Mouse (Mus musculus) large intestine, adult 2 months (tissue): ENCODE results near the gene Gramd2. TPM values are rescaled to one million over a fixed set of nuclear protein-coding genes. Genes with fewer than 3 reads are reported as not detected.
A peak's percentile ranks its signal among the peaks of the same experiment; 100 is the strongest.

Experiments
- DNase-seq: peaks from one replicate; pipeline ENCODE4 v3.0.0-alpha.2; 2012; ENCODE audit warnings: low read depth, low spot score
- WGBS: fragments of 180-500 bp; shearing (Covaris S2); methylation state at CpG from one replicate; pipeline ENCODE4 v1.1.7; 2018; 5-methylcytosine and 5-hydroxymethylcytosine counted together
- polyA plus RNA-seq: library from polyadenylated mRNA; depleted of rRNA; stranded (reverse); fragments of >200 nt; gene quantifications from 2 replicates; pipeline ENCODE4 v1.2.3, GENCODE M21; 2012; rRNA removed

Gramd2 gene
- polyA plus RNA-seq = 3.7 and 11.0 TPM in 2 replicates

GRCm38 (mm10) chr9:59679678-59680533 lies at the start of gene Gramd2:
TSS of gene Gramd2 (plus strand) at chr9:59680144.
- 4% methylated on average over 47 of the region's 47 CpGs for WGBS
- DNase-seq = no peak

GRCm38 (mm10) chr9:59638372-59638771 lies 41.6 kb upstream of the Gramd2 start:
- no peak for DNase-seq
- 91% methylated on average over 1 of the region's 1 CpGs for WGBS

- DNase-seq = no peak
- WGBS = 90% methylated on average over 4 of the region's 4 CpGs
Observed at GRCm38 (mm10) chr9:59639936-59640335, 40.0 kb upstream of the Gramd2 start.

- WGBS = 30% methylated on average over 2 of the region's 2 CpGs
- DNase-seq = no peak
Observed at GRCm38 (mm10) chr9:59641320-59641719, 38.6 kb upstream of the Gramd2 start.

- 98% methylated on average over 4 of the region's 4 CpGs for WGBS
- no peak for DNase-seq
Observed at GRCm38 (mm10) chr9:59649911-59650310, 30.0 kb upstream of the Gramd2 start.

DNA sequence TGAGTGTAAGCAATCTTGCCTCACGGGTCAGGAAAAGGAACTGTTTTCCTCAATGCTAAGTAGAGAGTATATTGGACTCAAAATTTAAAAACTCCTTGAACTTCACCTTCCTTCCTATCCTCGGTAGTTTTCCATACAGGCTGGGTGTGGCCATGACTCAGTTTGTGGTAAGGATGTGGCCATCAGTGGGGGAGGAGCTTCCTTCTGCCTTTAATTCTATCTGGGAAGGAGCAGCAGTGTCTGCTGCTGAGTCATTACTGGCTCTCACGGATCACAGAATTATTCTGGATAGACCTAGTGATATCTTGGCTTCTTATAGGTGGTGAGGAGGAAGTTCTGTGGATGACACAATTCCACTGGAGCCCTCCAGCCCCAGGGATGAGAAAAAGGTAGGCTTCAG lies 26.6 kb upstream of the Gramd2 start:
- peak; percentile 85 for DNase-seq
- 4% methylated on average over 3 of the region's 3 CpGs for WGBS

- no peak for DNase-seq
- 37% methylated on average over 2 of the region's 2 CpGs for WGBS
Observed at GRCm38 (mm10) chr9:59654450-59654983, 25.4 kb upstream of the Gramd2 start.

DNA sequence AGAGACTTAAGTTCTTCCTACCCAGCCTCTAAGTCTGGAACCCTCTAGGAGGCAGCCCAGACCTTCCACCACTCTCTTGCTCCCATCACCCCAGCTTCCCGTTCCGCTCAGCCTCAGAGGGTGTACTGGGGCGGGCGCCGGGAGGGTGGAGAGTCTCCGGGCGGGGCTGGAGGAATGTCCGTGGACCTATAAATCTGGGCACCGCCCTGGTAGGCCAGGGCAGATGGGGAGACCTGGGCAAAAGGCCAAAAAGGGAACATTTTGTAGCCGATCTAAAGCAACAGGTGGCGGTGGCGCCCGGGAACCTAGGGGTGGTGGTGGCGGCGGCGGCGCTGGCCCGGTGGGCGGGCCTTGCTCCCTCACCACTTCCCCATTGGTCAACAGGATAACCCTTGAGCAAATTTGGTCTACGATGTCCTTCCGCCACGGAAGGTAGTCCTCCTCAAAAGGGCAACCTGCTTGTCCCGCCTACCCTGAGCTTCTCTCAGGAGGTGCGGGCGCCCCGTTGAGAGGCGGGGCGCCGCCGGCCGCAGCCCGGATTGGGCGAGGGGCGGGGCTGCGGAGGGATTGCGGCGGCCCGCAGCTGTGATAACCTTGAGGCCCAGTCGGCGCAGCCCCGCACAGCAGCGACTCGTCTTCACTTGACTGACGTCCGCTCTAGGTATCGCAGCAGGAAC lies 23.8 kb upstream of the Gramd2 start, which contains the start of gene Pkm:
Pkm (plus strand) TSS at position 411 of the 677 bp plus-strand sequence.
- under 1% methylated on average over 46 of the region's 46 CpGs for WGBS
- peak; percentile 99 for DNase-seq

- WGBS = 1% methylated on average over 64 of the region's 65 CpGs
- DNase-seq = no peak
Observed at GRCm38 (mm10) chr9:59656635-59657617, 23.0 kb upstream of the Gramd2 start.

GRCm38 (mm10) chr9:59658146-59658545 lies 21.8 kb upstream of the Gramd2 start:
- no peak for DNase-seq
- WGBS = 38% methylated on average over 4 of the region's 4 CpGs

DNA sequence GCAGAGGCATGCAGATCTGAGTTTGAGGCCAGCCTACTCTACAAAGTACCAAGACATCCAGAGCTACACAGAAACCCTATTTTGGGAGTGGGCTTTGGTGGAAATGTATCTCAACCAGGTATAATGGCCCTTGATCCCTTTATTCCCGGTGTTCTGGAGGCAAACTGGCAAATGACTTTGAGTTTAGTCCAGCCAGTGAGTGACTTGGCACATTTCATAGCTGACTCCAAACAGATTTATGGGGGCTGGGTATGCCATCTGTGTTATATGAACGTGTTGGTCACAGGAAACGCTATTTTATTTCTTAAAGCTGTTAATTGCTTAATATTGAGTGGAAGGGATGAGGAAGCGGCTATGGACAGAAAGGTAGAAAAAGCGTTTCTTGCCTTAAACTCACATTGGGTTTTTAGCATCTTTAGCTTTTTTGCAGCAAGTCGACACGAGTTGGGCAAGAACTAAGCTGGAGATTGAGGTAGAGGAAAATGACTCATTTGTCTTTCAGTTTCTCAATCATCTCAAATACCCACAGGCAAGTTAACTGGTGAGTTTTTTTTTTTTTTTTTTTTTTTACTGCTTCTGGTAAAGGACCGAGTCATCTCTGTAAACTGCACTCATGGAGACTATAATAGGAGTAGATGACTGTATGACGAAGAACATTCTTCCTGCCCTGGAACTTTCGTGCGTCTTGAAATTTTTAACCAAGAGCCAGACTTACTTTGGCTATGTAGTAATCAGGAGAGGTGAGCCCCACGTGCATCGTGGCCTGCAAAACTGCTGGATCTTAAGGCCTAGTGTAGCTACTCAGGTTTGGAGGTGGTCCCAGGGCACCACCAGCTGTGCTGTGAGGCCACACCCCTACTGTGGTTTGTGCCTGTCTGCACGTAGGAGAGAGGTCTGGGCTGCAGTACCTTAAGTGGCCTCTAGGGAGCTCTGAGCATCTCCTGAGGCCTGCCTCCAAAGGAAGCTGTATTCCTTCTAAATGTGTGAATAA lies 20.6 kb upstream of the Gramd2 start:
- WGBS = 28% methylated on average over 14 of the region's 14 CpGs
- no peak for DNase-seq

GRCm38 (mm10) chr9:59660421-59660820 lies 19.5 kb upstream of the Gramd2 start:
- no peak for DNase-seq
- WGBS = 69% methylated on average over 10 of the region's 10 CpGs

- 39% methylated on average over 6 of the region's 6 CpGs for WGBS
- DNase-seq = no peak
Observed at GRCm38 (mm10) chr9:59661298-59661975, 18.5 kb upstream of the Gramd2 start.

DNA sequence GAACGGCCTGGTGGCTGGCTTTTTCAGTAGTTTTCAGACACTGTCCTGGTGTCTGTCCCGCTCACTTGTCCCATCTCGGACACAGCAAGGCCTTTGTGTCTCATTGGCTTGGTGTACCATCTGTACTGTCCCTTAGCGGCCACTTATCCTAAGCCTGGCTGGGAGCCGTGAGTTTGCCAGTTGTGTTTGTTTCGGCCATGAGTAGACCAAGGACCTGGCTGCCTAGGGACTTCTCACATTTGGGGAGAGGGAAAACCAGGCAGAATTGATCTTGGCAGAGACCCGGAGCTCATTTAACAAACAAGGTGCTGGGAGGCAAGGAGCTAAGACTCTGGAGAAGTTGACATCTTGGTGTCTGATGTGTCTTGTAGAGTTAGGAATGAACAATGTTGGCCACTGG lies 16.7 kb upstream of the Gramd2 start:
- DNase-seq = no peak
- 87% methylated on average over 7 of the region's 7 CpGs for WGBS

DNA sequence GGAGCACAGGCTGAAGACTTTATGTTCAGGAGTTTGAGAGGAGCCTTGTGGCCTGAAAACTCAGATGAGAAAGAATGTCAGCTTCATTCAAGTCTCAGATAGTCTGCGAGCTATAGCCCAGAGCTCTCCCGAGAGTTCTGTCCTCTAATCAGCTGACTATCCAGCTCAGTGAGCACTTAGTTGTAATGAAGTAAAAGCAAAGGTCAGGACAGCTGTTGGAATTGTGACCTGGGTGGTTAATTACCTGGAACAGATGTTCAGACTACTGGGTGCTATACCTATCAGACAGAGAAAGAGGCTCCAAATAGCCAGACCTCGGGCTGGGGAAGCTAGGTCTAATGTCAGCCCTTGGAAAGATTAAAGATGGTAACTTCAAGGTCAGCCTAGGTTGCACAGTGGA lies 16.0 kb upstream of the Gramd2 start:
- 37% methylated on average over 3 of the region's 3 CpGs for WGBS
- no peak for DNase-seq

DNA sequence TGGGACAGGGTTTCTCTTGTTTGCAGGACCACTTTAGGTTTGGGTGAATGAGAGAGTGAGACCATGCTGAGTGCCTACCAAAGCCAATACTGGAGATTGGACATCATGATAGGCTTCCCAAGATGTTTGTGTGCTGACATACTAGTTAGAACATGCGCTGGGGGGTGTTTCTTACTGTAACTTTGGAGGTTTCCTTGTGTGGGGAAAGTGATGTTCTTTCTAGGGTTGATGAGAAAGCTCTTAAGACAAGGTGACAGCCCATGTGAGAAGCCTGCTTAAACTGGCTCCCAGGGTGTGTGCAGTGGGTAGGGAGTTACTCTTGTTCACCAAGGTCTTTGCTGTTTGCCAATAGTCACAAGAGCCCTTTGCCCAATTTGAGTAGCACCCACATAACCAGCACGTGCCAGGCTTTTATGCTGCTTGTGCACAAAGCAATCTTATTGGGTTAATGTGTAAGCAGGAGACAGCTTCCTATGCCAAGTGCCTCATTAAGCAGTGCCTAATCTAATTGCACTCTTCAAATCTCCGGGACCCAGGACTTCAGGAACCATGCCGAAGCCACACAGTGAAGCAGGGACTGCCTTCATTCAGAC lies 15.2 kb upstream of the Gramd2 start:
- no peak for DNase-seq
- WGBS = 37% methylated on average over 4 of the region's 4 CpGs

GRCm38 (mm10) chr9:59666016-59666415 lies 13.9 kb upstream of the Gramd2 start:
- WGBS = 92% methylated on average over 8 of the region's 8 CpGs
- no peak for DNase-seq
